Comparison of ENCODE assay signal across 9 mouse cellular contexts in the genomic region with DNA sequence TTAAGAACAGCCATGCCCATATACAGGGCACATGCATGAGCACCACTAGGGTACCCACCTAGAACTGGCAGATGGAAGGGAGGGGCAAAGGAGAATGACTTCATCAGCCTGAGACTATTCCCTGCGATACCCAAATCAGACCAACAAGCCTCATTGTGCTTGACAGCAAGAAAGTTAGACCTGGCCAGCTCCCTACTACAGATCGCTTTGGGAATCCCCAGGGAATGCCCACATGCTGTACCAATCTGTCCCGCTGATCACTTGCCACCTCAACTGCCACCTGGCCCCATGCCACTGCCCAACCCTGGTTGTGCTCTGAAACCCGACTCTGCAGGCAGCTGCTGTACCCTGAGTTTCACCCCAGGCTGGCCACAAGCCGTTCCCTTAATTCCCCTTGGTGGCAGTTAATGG.
DNase-seq lines count a peak whose midpoint lies in the region; ATAC-seq and TF ChIP-seq lines count a peak whose summit lies in the region.
"Had no signal": no experiment of that assay in that cellular context is flagged by ENCODE, and none has a peak within 500 bp of the region (broad histone marks: within the 10 kb centered on the region; RNA-seq: fewer than 3 reads in every experiment).

No protein-coding gene starts in this region.

- ATAC-seq in hindbrain, embryonic 14.5 days (ENCODE audit: low FRiP score): peak; percentile 31; the same call in 1 of the 2 replicates
- no peak for ATAC-seq in frontal cortex, adult (ENCODE audit: low TSS enrichment)

- WGBS in hindbrain, embryonic 14.5 days: 57% methylated on average over 5 of the region's 5 CpGs

- intact Hi-C loops in left cerebral cortex, adult 2 months (cut with DNase I): no loop called here

- H3K9me3 ChIP-seq in hindbrain, embryonic 14.5 days (ENCODE audit: control insufficient read depth, low read length): no peaks in the 10 kb centered on the region
- H3K9me3 ChIP-seq: heart, embryonic 13.5 days had no signal

- H3K27me3 ChIP-seq in hindbrain, embryonic 14.5 days (ENCODE audit: control insufficient read depth, insufficient read depth, low read length): no peaks in the 10 kb centered on the region
- H3K27me3 ChIP-seq: heart, embryonic 13.5 days had no signal

- no peaks in the 10 kb centered on the region for H3K4me1 ChIP-seq in hindbrain, embryonic 14.5 days (replicated peaks; ENCODE audit: control insufficient read depth, insufficient read depth, low read length)

- H3K36me3 ChIP-seq in hindbrain, embryonic 14.5 days (replicated peaks; ENCODE audit: control insufficient read depth, insufficient read depth): no peaks in the 10 kb centered on the region
- H3K36me3 ChIP-seq: heart, embryonic 13.5 days had no signal

- no peak overlapping the region for H3K27ac ChIP-seq in hindbrain, embryonic 14.5 days
- H3K27ac ChIP-seq in left cerebral cortex, adult 2 months: no peak overlapping the region
- H3K27ac ChIP-seq: heart, embryonic 13.5 days had no signal

- DNase-seq in layer of hippocampus, postnatal 10 days (ENCODE audit: low spot score in 2 of 2): peak; percentile 28 to 47
- no peak for DNase-seq in layer of hippocampus, adult 9-10 months (ENCODE audit: low spot score)
- peak; percentile 41 for DNase-seq in Muller cell, postnatal 12 days (ENCODE audit: inconsistent ontology term)
- peak; percentile 86 to 88 for DNase-seq in cerebellum, postnatal 25 days
- DNase-seq in hindbrain, embryonic 14.5 days (ENCODE audit: low spot score): no peak
- no peak for DNase-seq in left cerebral cortex, adult 2 months (ENCODE audit: extremely low spot score in 1 of 2, low spot score in 2 of 2)
- DNase-seq in urinary bladder, adult 18-20 months (ENCODE audit: low spot score in 2 of 2): no peak

- H3K4me3 ChIP-seq in hindbrain, embryonic 14.5 days (replicated peaks; ENCODE audit: low read length): no peak overlapping the region
- no peak overlapping the region for H3K4me3 ChIP-seq in left cerebral cortex, adult 2 months
- H3K4me3 ChIP-seq: heart, embryonic 13.5 days had no signal

- no peak overlapping the region for H3K4me2 ChIP-seq in hindbrain, embryonic 14.5 days (replicated peaks)
- H3K4me2 ChIP-seq: heart, embryonic 13.5 days had no signal

- no peak for TF ChIP-seq CTCF in left cerebral cortex, adult 2 months (IDR thresholded peaks at IDR 0.05)

- no peak overlapping the region for H3K9ac ChIP-seq in hindbrain, embryonic 14.5 days
- H3K9ac ChIP-seq: heart, embryonic 13.5 days had no signal

Comparison
In these comparisons a context has a peak if more than half of its experiments do, and no peak if none do; other contexts are left out.
1. DNase-seq: peak in layer of hippocampus, postnatal 10 days (2 of 2), Muller cell, postnatal 12 days (single experiment) and cerebellum, postnatal 25 days (2 of 2); none in layer of hippocampus, adult 9-10 months (single experiment), hindbrain, embryonic 14.5 days (single experiment), left cerebral cortex, adult 2 months (0 of 2) and urinary bladder, adult 18-20 months (0 of 2).